Mouse (Mus musculus): ENCODE measurements around the gene Ybx1. TPM values are rescaled to one million over a fixed set of nuclear protein-coding genes. Genes with fewer than 3 reads are reported as not detected.

Gene Ybx1
- polyA plus RNA-seq, 1 experiment = 156 TPM

GRCm38 (mm10) chr4:119241664-119242063, 52.7 kb downstream of the Ybx1 start:
- peak; percentile 47 for DNase-seq
- TF ChIP-seq POLR2A (IDR thresholded peaks at IDR 0.05; ENCODE audit: control insufficient read depth, extremely low read depth, insufficient read depth, low read length, poor library complexity) = no peak
- TF ChIP-seq CTCF (IDR thresholded peaks at IDR 0.05; ENCODE audit: borderline replicate concordance, control insufficient read depth, extremely low read depth, insufficient read depth, low read length, poor library complexity) = peak; percentile 48; the same call in 1 of the 2 replicates
- 87% methylated on average over 14 of the region's 14 CpGs for WGBS

GRCm38 (mm10) chr4:119239181-119239682, 55.2 kb downstream of the Ybx1 start:
- Histone ChIP-seq H3K27me3 (ENCODE audit: control insufficient read depth, insufficient read depth, low read length) (no peaks in the 10 kb centered on the region), H3K4me3 (ENCODE audit: control insufficient read depth, insufficient read depth, low read length) (peak overlapping the region; percentile 32), H3K27ac (ENCODE audit: control insufficient read depth, insufficient read depth, low read length) (no peak overlapping the region), H3K36me3 (ENCODE audit: control insufficient read depth, insufficient read depth, low read length) (no peaks in the 10 kb centered on the region), H3K4me1 (replicated peaks; ENCODE audit: control insufficient read depth, insufficient read depth, low read length) (peaks cover 5% of the 10 kb centered on the region)
- 4% methylated on average over 12 of the region's 12 CpGs for WGBS
- TF ChIP-seq CTCF (IDR thresholded peaks at IDR 0.05; ENCODE audit: borderline replicate concordance, control insufficient read depth, extremely low read depth, insufficient read depth, low read length, poor library complexity) = no peak
- no peak for TF ChIP-seq POLR2A (IDR thresholded peaks at IDR 0.05; ENCODE audit: control insufficient read depth, extremely low read depth, insufficient read depth, low read length, poor library complexity)
- peak; percentile 18 for DNase-seq

More at GRCm38 (mm10) chr4:119241664-119242063, 52.7 kb downstream of the Ybx1 start:
- H3K4me1 ChIP-seq (replicated peaks; ENCODE audit: control insufficient read depth, insufficient read depth, low read length) = peaks cover 16% of the 10 kb centered on the region
- H3K4me3 ChIP-seq (ENCODE audit: control insufficient read depth, insufficient read depth, low read length) = no peak overlapping the region
- H3K27me3 ChIP-seq (ENCODE audit: control insufficient read depth, insufficient read depth, low read length) = no peaks in the 10 kb centered on the region
- H3K27ac ChIP-seq (ENCODE audit: control insufficient read depth, insufficient read depth, low read length) = no peak overlapping the region
- no peaks in the 10 kb centered on the region for H3K36me3 ChIP-seq (ENCODE audit: control insufficient read depth, insufficient read depth, low read length)

GRCm38 (mm10) chr4:119238661-119239060, 55.7 kb downstream of the Ybx1 start:
- Histone ChIP-seq H3K36me3 (ENCODE audit: control insufficient read depth, insufficient read depth, low read length) (no peaks in the 10 kb centered on the region), H3K4me3 (ENCODE audit: control insufficient read depth, insufficient read depth, low read length) (no peak overlapping the region), H3K27ac (ENCODE audit: control insufficient read depth, insufficient read depth, low read length) (no peak overlapping the region), H3K27me3 (ENCODE audit: control insufficient read depth, insufficient read depth, low read length) (no peaks in the 10 kb centered on the region), H3K4me1 (replicated peaks; ENCODE audit: control insufficient read depth, insufficient read depth, low read length) (peaks cover 6% of the 10 kb centered on the region)
- TF ChIP-seq POLR2A (IDR thresholded peaks at IDR 0.05; ENCODE audit: control insufficient read depth, extremely low read depth, insufficient read depth, low read length, poor library complexity) (no peak), CTCF (IDR thresholded peaks at IDR 0.05; ENCODE audit: borderline replicate concordance, control insufficient read depth, extremely low read depth, insufficient read depth, low read length, poor library complexity) (no peak)
- 72% methylated on average over 3 of the region's 3 CpGs for WGBS
- no peak for DNase-seq

DNA sequence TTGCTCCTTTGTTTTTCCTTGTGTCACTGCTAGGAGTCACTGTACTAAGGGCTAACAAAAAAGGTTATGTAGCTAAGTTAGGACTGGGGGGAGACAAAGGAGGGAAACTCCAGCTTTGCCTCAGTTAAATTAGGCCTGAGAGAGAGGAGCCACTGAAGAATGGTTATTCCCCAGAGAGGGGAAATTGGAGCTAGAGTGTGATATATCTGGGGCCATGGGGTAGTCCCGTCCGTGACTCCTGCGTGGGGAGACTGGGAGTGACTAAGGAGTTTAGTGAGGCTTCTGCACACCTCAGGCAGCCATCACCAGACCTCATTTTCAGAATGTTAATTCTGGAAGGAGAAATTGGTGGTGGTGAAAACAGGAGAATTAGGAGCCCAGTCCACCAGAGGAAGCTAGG, 60.1 kb downstream of the Ybx1 start:
- TF ChIP-seq POLR2A (IDR thresholded peaks at IDR 0.05; ENCODE audit: control insufficient read depth, extremely low read depth, insufficient read depth, low read length, poor library complexity) = no peak
- TF ChIP-seq CTCF (IDR thresholded peaks at IDR 0.05; ENCODE audit: borderline replicate concordance, control insufficient read depth, extremely low read depth, insufficient read depth, low read length, poor library complexity) = no peak
- Histone ChIP-seq H3K27me3 (ENCODE audit: control insufficient read depth, insufficient read depth, low read length) (no peaks in the 10 kb centered on the region), H3K36me3 (ENCODE audit: control insufficient read depth, insufficient read depth, low read length) (no peaks in the 10 kb centered on the region), H3K27ac (ENCODE audit: control insufficient read depth, insufficient read depth, low read length) (no peak overlapping the region), H3K4me3 (ENCODE audit: control insufficient read depth, insufficient read depth, low read length) (no peak overlapping the region), H3K4me1 (replicated peaks; ENCODE audit: control insufficient read depth, insufficient read depth, low read length) (peaks cover 9% of the 10 kb centered on the region)
- 88% methylated on average over 3 of the region's 3 CpGs for WGBS
- DNase-seq = no peak

DNA sequence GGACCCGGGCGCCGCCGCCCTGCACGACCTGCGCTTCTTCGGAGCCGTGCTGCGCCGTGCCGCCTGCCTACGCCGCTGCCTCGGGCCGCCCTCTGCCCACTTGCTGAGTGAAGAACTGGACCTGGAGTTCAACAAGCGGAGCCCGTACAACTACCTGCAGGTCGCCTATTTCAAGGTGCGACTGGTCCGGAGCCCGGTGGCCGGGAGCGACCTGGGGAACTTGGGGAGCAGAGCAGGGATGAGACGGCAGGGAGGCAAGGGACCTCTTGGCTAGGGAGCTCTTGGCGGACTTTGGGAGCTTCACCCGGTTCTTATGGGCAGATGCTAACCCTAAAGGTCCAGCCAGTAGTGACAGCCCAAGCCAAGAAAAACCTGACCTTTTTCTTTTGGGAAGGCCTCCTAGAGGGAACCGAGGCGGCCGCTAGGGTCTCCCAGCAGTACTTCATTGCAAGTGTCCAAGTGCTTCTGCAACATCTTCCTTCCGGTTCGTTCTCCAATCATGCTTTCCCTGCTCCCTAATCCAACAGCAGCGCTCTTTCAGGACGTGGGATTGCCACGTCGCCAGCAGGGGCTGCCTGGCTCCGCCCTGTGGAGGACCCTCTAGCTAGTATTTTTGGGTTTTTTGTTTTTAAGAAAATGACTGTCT, 61.0 kb downstream of the Ybx1 start:
- peak overlapping the region; percentile 56 for H3K4me3 ChIP-seq (ENCODE audit: control insufficient read depth, insufficient read depth, low read length)
- no peaks in the 10 kb centered on the region for H3K36me3 ChIP-seq (ENCODE audit: control insufficient read depth, insufficient read depth, low read length)
- peaks cover 8% of the 10 kb centered on the region for H3K4me1 ChIP-seq (replicated peaks; ENCODE audit: control insufficient read depth, insufficient read depth, low read length)
- H3K27me3 ChIP-seq (ENCODE audit: control insufficient read depth, insufficient read depth, low read length) = no peaks in the 10 kb centered on the region
- 3% methylated on average over 36 of the region's 36 CpGs for WGBS
- no peak for DNase-seq
- H3K27ac ChIP-seq (ENCODE audit: control insufficient read depth, insufficient read depth, low read length) = no peak overlapping the region
- TF ChIP-seq CTCF (IDR thresholded peaks at IDR 0.05; ENCODE audit: borderline replicate concordance, control insufficient read depth, extremely low read depth, insufficient read depth, low read length, poor library complexity) = no peak
- TF ChIP-seq POLR2A (IDR thresholded peaks at IDR 0.05; ENCODE audit: control insufficient read depth, extremely low read depth, insufficient read depth, low read length, poor library complexity) = no peak

DNA sequence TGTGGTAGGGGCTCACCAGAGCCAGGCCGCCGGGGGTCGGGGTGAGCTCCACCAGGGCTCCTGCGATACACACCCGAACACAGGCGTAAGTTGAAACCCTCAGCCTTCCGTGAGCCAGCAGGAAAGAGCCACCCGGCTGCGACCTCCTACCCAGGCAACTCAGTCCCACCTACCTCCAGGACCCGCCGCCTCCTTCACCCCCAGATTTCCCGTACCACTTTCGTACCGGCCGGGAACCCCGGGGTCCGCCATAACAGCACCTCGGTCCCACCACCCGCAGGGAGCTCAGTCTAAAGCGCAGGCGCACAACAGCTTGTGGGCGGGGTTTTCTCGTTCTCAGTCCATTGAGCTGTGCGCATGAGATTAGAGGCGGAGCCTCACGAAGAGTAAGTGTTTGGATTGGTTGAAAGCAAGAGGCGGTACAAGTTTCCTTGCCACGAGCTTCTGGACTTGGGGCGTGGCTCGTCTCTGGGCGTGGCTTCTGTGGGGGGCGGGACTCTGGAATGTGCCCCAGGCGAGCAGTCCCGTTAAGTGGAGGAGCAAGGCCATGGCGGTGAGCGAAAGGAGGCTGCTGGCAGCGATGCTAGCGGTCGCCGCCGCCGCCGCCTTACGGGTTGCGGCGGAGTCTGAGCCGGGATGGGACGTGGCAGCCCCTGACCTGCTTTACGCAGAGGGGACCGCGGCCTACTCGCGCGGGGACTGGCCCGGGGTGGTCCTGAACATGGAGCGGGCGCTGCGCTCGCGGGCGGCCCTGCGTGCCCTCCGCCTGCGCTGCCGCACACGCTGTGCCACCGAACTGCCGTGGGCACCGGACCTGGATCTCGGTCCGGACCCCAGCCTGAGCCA, 61.8 kb downstream of the Ybx1 start, which contains the start of the genes AU022252 and P3h1:
AU022252 (minus strand) TSS at position 303 of the 846 bp plus-strand sequence.
P3h1 (plus strand) TSS at position 506 of the 846 bp plus-strand sequence.
- Histone ChIP-seq H3K27me3 (ENCODE audit: control insufficient read depth, insufficient read depth, low read length) (no peaks in the 10 kb centered on the region), H3K4me3 (ENCODE audit: control insufficient read depth, insufficient read depth, low read length) (peak within 1 kb of the TSS; percentile 56), H3K27ac (ENCODE audit: control insufficient read depth, insufficient read depth, low read length) (no peak within 1 kb of the TSS), H3K36me3 (ENCODE audit: control insufficient read depth, insufficient read depth, low read length) (no peaks in the 10 kb centered on the region), H3K4me1 (replicated peaks; ENCODE audit: control insufficient read depth, insufficient read depth, low read length) (peaks cover 8% of the 10 kb centered on the region)
- DNase-seq = peak; percentile 100
- WGBS = under 1% methylated on average over 71 of the region's 71 CpGs
- TF ChIP-seq CTCF (IDR thresholded peaks at IDR 0.05; ENCODE audit: borderline replicate concordance, control insufficient read depth, extremely low read depth, insufficient read depth, low read length, poor library complexity) (peak; percentile 66; the same call in 1 of the 2 replicates), POLR2A (IDR thresholded peaks at IDR 0.05; ENCODE audit: control insufficient read depth, extremely low read depth, insufficient read depth, low read length, poor library complexity) (peak; percentile 83)

Other genes starting within 250 kb of the Ybx1 start
- 42.2 and 42.5 TPM in 2 replicates for gene Slc2a1, start 185.9 kb downstream of the Ybx1 start, polyA plus RNA-seq (2012; rRNA removed)
- 12.9 and 19.1 TPM in 2 replicates for gene Zfp691, start 120.4 kb downstream of the Ybx1 start, polyA plus RNA-seq (2012; rRNA removed)
- gene Ermap, start 104.6 kb downstream of the Ybx1 start, polyA plus RNA-seq (2012; rRNA removed) = 0.61 and 0.96 TPM in 2 replicates
- gene Svbp, start 99.3 kb downstream of the Ybx1 start, polyA plus RNA-seq (2012; rRNA removed) = 41.9 and 59.8 TPM in 2 replicates
- not detected in 2 replicates for gene Tmem269, start 76.4 kb downstream of the Ybx1 start, polyA plus RNA-seq (2012; rRNA removed)
- gene AU022252, start 61.9 kb downstream of the Ybx1 start, polyA plus RNA-seq (2012; rRNA removed) = 9.6 and 9.8 TPM in 2 replicates
- 8.8 and 9.9 TPM in 2 replicates for gene P3h1, start 61.7 kb downstream of the Ybx1 start, polyA plus RNA-seq (2012; rRNA removed)
- 0.18 and 0.50 TPM in 2 replicates for gene Cldn19, start 39.2 kb downstream of the Ybx1 start, polyA plus RNA-seq (2012; rRNA removed)
- 21.2 and 26.6 TPM in 2 replicates for gene Ppih, start 25.9 kb upstream of the Ybx1 start, polyA plus RNA-seq (2012; rRNA removed)
- 3.4 and 3.7 TPM in 2 replicates for gene Ccdc30, start 120.9 kb upstream of the Ybx1 start, polyA plus RNA-seq (2012; rRNA removed)
- gene Ppcs, start 127.8 kb upstream of the Ybx1 start, polyA plus RNA-seq (2012; rRNA removed) = 20.1 and 21.8 TPM in 2 replicates
- 0.35 and 0.55 TPM in 2 replicates for gene Zmynd12, start 128.2 kb upstream of the Ybx1 start, polyA plus RNA-seq (2012; rRNA removed)
- gene Rimkla, start 198.0 kb upstream of the Ybx1 start, polyA plus RNA-seq (2012; rRNA removed) = 1.8 and 2.2 TPM in 2 replicates
- gene Foxj3, start 242.4 kb upstream of the Ybx1 start, polyA plus RNA-seq (2012; rRNA removed) = 27.2 and 31.2 TPM in 2 replicates
- 4.4 and 7.1 TPM in 2 replicates for gene Frg2f1, start 244.9 kb upstream of the Ybx1 start, polyA plus RNA-seq (2012; rRNA removed)

All from thymus, adult 2 months (tissue).